Mouse (Mus musculus) heart, adult 2 months (tissue): ENCODE data around the gene Gm28051. TPM values are rescaled to one million over a fixed set of nuclear protein-coding genes. Genes with fewer than 3 reads are reported as not detected.
A peak's percentile ranks its signal among the peaks of the same experiment; 100 is the strongest.

Experiments used
- DNase-seq, 2 experiments: peaks; one replicate each; pipeline ENCODE4 v3.0.0; 2021
- H3K27ac ChIP-seq: fragments of 200-600 bp; 2 replicates; pipeline ENCODE4 v1.8.1; 2022
- H3K27me3 ChIP-seq: fragments of 200-500 bp; 2 replicates; pipeline ENCODE4 v1.6.1; 2012; ENCODE audit warnings: mild to moderate bottlenecking, low read length, inconsistent platforms, mixed read lengths; ENCODE audit not compliant: control insufficient read depth, insufficient read depth
- H3K36me3 ChIP-seq: fragments of 200-500 bp; 2 replicates; pipeline ENCODE4 v1.6.1; 2012; ENCODE audit warnings: low read length, inconsistent platforms; ENCODE audit not compliant: control insufficient read depth, insufficient read depth
- H3K4me1 ChIP-seq: fragments of 200-500 bp; 2 replicates; pipeline ENCODE4 v1.6.1; 2011; ENCODE audit warnings: low read length; ENCODE audit not compliant: control insufficient read depth, insufficient read depth
- H3K4me3 ChIP-seq: fragments of 200-600 bp; 2 replicates; pipeline ENCODE4 v1.8.1; 2022
- H3K79me2 ChIP-seq: fragments of 200-500 bp; replicated peaks from 2 replicates; pipeline ENCODE4 v1.6.1; 2012; ENCODE audit warnings: mild to moderate bottlenecking, inconsistent platforms, low read length, moderate library complexity, mixed read lengths; ENCODE audit not compliant: control insufficient read depth, insufficient read depth
- H3K9ac ChIP-seq: fragments of 200-500 bp; 2 replicates; pipeline ENCODE4 v1.6.1; 2012; ENCODE audit warnings: low read depth, mild to moderate bottlenecking, control low read depth, inconsistent platforms, low read length, mixed read lengths
- CTCF ChIP-seq: fragments of 200-600 bp; IDR thresholded peaks from 2 replicates; pipeline ENCODE4 v1.8.1; 2022; ENCODE audit warnings: antibody characterized with exemption, mild to moderate bottlenecking, moderate library complexity
- EP300 ChIP-seq: fragments of 200-500 bp; IDR thresholded peaks from 2 replicates; pipeline ENCODE4 v1.6.1; 2011; ENCODE audit warnings: low read depth, low read length, control low read depth; ENCODE audit not compliant: insufficient read depth
- POLR2A ChIP-seq: fragments of 200-500 bp; IDR thresholded peaks from 2 replicates; pipeline ENCODE4 v1.6.1; 2011; ENCODE audit warnings: mild to moderate bottlenecking, low read depth, low read length, control low read depth; ENCODE audit not compliant: insufficient read depth
- WGBS: fragments of 180-500 bp; shearing (Covaris S2); methylation state at CpG from one replicate; pipeline ENCODE4 v1.1.7; 2018; 5-methylcytosine and 5-hydroxymethylcytosine counted together
- intact Hi-C: fragments of 180-260 bp; cut with DNase I; formaldehyde crosslinking; loops from one replicate; pipeline ENCODE4 v1.15.1; 2025
- polyA plus RNA-seq: library from polyadenylated mRNA; depleted of rRNA; stranded (reverse); fragments of >200 nt; gene quantifications from 2 replicates; pipeline ENCODE4 v1.2.3, GENCODE M21; 2012
- total RNA-seq, 2 experiments: library from RNA; stranded (reverse); gene quantifications; 2 replicates each; pipeline ENCODE4 v1.2.3; 2021

Gene Gm28051
- total and polyA plus RNA-seq, 3 experiments: not detected

DNA sequence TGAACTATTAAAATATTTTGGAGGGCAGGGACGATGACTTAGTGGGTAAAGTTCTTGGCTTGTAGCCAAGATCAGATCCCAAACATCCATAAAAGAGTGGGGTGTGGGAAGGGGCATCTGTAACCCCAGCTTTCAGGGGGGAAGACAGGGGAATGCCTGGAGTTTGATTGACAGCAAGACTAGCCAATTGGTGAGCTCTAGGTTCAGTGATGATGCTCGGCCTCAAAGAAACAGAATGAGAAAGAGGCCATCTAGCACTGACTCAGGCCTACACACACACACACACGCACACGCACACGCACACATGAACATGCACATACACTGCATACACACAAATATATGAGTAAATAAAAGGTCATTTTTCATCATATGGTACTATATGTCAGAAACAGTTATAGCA, 47.7 kb downstream of the Gm28051 start:
- TF ChIP-seq POLR2A: no peak
- H3K79me2 ChIP-seq: no peaks in the 10 kb centered on the region
- peaks cover 1% of the 10 kb centered on the region; the same call in 1 of the 2 replicates for H3K4me1 ChIP-seq
- intact Hi-C loops: loop anchor here (5.0 to 10.0 kb wide), 3 partner anchors 32 to 355 kb away; partner anchors contain the start of genes Moap1 and Tmem251
- WGBS: 91% methylated on average over 5 of the region's 5 CpGs
- H3K9ac ChIP-seq: no peak overlapping the region
- H3K27me3 ChIP-seq: no peaks in the 10 kb centered on the region
- no peak overlapping the region for H3K27ac ChIP-seq
- H3K4me3 ChIP-seq: no peak overlapping the region
- H3K36me3 ChIP-seq: no peaks in the 10 kb centered on the region
- DNase-seq: no peak

DNA sequence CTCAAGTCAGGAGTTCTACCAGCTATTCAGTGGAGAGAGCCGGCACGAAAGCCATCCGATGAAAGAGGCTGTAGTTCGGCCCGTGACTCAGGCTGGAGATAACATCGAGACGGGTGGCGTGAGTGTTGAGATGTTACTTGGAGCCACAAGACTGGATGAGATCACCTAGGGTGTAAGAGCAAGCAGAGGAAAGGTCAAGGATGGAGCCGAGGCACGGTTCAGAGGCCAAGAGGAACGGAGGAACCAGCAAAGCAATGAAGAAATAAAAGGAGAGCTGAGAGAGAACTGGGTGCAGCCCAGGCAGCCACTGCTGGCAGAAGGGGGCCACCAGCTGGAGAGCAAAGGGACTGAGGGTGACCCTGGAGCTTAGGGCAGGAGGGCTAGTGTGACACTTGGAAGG, 49.3 kb downstream of the Gm28051 start:
- H3K9ac ChIP-seq: no peak overlapping the region
- no peak overlapping the region for H3K27ac ChIP-seq
- intact Hi-C loops: loop anchor here (1.0 to 10.0 kb wide), 3 partner anchors 34 to 357 kb away; partner anchors contain the start of genes Moap1 and Tmem251

DNA sequence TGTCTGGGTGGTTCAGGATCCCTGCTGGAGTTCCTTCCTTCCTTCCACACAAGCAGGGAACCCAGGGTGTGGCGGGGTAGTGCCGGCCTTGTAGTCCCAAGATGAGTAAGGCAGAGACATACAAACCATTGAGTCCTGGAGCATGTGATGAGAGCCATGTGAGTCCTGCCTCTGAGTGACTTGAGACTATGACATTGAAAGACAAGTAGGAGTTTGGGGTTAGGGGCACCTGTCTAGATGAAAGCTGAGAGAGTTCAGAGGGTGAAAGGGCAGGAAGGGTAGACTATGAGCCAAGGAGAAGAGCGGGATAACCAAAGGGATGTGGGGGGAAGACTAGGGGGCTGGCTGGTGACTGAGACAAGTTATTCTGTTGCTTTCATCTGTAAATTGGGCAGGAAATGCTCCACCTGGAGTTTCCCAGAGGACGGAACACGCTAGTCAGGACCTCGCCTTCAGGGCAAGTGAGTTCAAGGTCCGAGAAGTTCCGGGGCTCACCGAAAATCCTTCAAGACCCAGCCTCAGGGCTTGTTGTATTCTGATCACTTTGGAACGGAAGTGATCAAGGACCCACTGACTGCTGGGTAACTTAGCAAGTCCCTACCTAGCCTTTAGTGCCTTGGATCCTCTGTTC, 50.6 kb downstream of the Gm28051 start:
- no peak for TF ChIP-seq POLR2A
- TF ChIP-seq EP300: no peak
- TF ChIP-seq CTCF: no peak
- 85% methylated on average over 10 of the region's 10 CpGs for WGBS

More for the DNA sequence above, 49.3 kb downstream of the Gm28051 start:
- Histone ChIP-seq H3K4me1 (peaks cover 5% of the 10 kb centered on the region; the same call in 1 of the 2 replicates), H3K79me2 (no peaks in the 10 kb centered on the region), H3K36me3 (no peaks in the 10 kb centered on the region), H3K4me3 (no peak overlapping the region), H3K27me3 (no peaks in the 10 kb centered on the region)
- 36% methylated on average over 11 of the region's 11 CpGs for WGBS
- TF ChIP-seq CTCF (peak; percentile 72), EP300 (no peak)
- peak; percentile 36 to 51 for DNase-seq

DNA sequence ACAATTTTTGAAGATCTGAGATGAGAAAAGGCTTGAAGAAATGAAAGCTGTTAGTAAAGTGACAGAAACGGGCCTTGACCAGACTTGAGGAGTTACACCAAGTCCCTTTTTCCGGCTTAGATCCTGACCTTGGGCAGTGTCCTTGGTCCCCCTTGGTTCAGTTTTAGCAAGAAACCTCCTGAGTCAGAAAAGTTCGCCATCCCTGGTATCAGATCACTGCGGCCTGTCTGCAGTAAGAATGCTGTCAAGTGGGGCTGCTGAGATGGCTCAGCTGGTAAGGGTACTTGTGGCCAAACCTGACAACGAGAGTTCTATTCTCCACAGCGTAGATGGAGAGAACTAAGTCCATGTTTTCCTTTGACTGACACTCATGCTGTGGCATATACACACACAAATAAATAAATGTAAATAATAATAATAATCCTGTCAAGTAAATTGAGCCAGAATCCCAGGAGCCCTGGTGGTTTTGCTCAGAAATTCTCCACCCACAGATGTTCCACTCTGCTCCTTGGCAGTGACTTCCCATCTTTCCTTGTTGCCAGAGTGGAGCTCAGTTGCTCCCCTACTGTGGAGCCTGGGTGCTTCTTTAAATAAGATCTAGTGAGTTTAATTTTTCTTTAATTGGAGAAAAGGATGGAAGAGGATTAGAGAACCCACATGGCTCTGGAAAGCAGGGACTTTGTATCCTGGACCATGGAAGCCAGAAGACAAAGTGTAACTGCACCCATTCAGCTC, 51.5 kb downstream of the Gm28051 start:
- Histone ChIP-seq H3K4me3 (no peak overlapping the region), H3K9ac (no peak overlapping the region), H3K27me3 (no peaks in the 10 kb centered on the region), H3K36me3 (no peaks in the 10 kb centered on the region), H3K79me2 (no peaks in the 10 kb centered on the region), H3K27ac (no peak overlapping the region; the same call in 1 of the 2 replicates), H3K4me1 (peaks cover 6% of the 10 kb centered on the region; the same call in 1 of the 2 replicates)
- no peak for DNase-seq
- 75% methylated on average over 6 of the region's 6 CpGs for WGBS
- TF ChIP-seq EP300 (no peak), CTCF (no peak), POLR2A (no peak)
- intact Hi-C loops: loop anchor here (2.0 to 10.0 kb wide), 3 partner anchors 33 to 359 kb away; partner anchors contain the start of genes Moap1 and Tmem251

More for the DNA sequence above, 50.6 kb downstream of the Gm28051 start:
- Histone ChIP-seq H3K36me3 (no peaks in the 10 kb centered on the region), H3K4me1 (peaks cover 6% of the 10 kb centered on the region; the same call in 1 of the 2 replicates), H3K27ac (no peak overlapping the region), H3K9ac (no peak overlapping the region), H3K4me3 (no peak overlapping the region), H3K79me2 (no peaks in the 10 kb centered on the region), H3K27me3 (no peaks in the 10 kb centered on the region)
- DNase-seq: no peak
- intact Hi-C loops: loop anchor here (5.0 to 10.0 kb wide), 2 partner anchors 35 to 358 kb away; partner anchors contain the start of genes Moap1 and Tmem251

- TF ChIP-seq EP300 (no peak), CTCF (0 out of 2 replicates have a peak, but pooled peaks have one; percentile 99)
These were observed 52.2 kb downstream of the Gm28051 start for GRCm38 (mm10) chr12:102705216-102705871.

More at GRCm38 (mm10) chr12:102705216-102705871, 52.2 kb downstream of the Gm28051 start:
- Histone ChIP-seq H3K9ac (peak overlapping the region; percentile 81), H3K27me3 (no peaks in the 10 kb centered on the region), H3K4me1 (peaks cover 6% of the 10 kb centered on the region; the same call in 1 of the 2 replicates), H3K27ac (peak overlapping the region; percentile 89), H3K4me3 (peak overlapping the region; percentile 70), H3K36me3 (no peaks in the 10 kb centered on the region), H3K79me2 (no peaks in the 10 kb centered on the region)
- DNase-seq: peak; percentile 89 to 90
- intact Hi-C loops: loop anchor here (2.0 to 10.0 kb wide), 3 partner anchors 33 to 359 kb away; partner anchors contain the start of genes Moap1 and Tmem251
- WGBS: 3% methylated on average over 45 of the region's 45 CpGs
